Mouse (Mus musculus) embryo, embryonic 9.5 days (tissue): ENCODE results near the gene Prkar1b.
A peak's percentile ranks its signal among the peaks of the same experiment; 100 is the strongest.

Source experiments
- DNase-seq: peaks from one replicate; pipeline ENCODE4 v3.0.0-alpha.2; 2017; ENCODE audit errors: extremely low spot score

The Prkar1b gene

GRCm38 (mm10) chr5:138997936-138998580 lies 151.7 kb downstream of the Prkar1b start:
- no peak for DNase-seq

GRCm38 (mm10) chr5:138997171-138997788 lies 152.5 kb downstream of the Prkar1b start, which contains the start of gene Pdgfa:
Gene Pdgfa (minus strand): TSS chr5:138997370.
- DNase-seq: peak; percentile 62

GRCm38 (mm10) chr5:138996322-138997073 lies 153.3 kb downstream of the Prkar1b start:
- DNase-seq: peak; percentile 60

- DNase-seq: peak; percentile 77
Observed at GRCm38 (mm10) chr5:138995721-138996311, 154.0 kb downstream of the Prkar1b start.

- DNase-seq: peak; percentile 84
Observed at GRCm38 (mm10) chr5:138994786-138995720, 154.7 kb downstream of the Prkar1b start.

DNA sequence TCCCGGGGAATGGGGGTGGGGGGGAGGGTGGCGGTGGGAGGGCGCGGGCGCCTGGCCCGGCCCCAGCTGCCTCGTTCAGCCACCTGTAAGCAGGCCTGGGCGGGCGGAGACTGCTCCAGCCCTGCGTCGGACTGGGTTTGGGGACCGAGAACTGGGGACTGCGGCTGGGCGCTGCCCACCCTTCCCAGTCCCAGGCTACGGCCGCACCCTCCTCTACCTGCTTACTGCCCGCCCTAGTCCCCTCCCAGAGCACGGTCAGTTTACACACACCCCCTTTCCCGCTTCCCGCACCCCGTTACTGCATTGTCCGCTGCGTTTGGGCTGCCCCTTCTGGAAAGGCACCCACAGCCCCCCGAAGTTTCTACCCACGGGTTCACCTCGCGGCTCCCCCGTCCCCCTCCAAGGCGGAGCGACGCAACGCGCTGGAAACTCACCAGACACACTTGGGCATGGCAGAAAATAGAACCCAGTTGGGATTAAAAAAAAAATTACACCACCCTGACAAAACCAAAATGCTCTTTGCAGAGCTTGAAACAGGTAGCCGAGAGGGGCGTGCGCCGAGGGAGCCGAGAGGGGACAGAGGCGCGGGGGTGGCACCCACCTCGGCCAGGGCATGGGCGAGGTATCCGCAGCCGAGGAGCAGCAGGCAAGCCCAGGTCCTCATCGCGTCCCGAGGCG lies 155.6 kb downstream of the Prkar1b start:
- DNase-seq: no peak

GRCm38 (mm10) chr5:138993371-138994107 lies 156.3 kb downstream of the Prkar1b start:
- peak; percentile 62 for DNase-seq

DNA sequence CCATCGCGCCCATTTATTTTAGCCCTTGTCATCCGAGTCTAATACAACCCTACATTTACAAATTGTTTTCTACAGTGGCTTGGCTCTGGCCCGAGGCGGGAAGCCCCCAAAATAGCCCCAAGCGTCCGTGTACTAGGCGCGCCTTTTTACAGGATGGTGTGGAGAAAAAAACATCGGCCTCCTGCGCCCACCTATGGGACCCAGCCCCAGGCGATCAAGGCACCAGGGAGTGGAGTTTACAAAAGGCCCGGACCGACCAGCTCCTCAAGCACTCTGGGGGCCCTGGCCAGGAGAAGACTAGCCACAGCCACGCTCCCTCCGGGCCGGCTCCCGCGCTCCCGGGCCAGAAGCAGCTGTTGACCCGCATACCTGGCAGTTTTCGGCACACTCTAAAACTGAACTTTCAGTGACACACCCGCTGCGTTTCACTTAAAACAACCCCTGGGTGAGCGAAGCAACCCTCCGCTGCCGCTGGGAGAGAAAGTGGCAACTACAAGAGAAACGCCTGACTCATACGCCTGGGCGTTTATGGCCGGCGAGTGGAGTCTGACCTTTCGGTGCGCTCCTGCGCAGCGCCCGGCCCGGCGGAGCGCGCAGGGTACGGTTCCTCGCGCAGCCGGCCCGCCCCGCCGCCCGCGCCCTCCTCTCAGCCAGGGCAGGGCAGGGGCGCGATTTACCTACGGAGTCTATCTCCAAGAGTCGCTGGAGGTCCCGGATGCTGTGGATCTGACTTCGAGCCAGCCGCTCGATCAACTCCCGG lies 157.0 kb downstream of the Prkar1b start:
- peak; percentile 54 for DNase-seq

DNA sequence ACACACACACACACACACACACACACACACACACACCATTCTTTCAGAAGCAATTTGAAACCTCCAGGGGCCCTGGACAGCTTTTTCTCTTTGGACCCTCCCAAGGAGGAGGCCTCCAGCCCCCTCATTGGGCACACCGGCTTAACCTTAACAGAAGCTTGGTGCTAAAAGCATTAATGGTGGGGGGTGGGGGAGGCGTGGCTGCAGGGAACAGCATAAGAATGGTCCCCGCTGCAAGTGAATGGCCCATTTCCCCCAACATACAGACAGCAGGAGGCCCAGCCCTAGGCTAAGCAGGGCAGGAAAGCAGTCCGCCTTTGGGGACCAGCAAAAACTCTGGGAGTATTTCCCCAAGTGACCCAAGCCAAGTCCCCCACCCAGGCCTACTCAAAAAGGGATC lies 158.1 kb downstream of the Prkar1b start:
- DNase-seq: no peak

DNA sequence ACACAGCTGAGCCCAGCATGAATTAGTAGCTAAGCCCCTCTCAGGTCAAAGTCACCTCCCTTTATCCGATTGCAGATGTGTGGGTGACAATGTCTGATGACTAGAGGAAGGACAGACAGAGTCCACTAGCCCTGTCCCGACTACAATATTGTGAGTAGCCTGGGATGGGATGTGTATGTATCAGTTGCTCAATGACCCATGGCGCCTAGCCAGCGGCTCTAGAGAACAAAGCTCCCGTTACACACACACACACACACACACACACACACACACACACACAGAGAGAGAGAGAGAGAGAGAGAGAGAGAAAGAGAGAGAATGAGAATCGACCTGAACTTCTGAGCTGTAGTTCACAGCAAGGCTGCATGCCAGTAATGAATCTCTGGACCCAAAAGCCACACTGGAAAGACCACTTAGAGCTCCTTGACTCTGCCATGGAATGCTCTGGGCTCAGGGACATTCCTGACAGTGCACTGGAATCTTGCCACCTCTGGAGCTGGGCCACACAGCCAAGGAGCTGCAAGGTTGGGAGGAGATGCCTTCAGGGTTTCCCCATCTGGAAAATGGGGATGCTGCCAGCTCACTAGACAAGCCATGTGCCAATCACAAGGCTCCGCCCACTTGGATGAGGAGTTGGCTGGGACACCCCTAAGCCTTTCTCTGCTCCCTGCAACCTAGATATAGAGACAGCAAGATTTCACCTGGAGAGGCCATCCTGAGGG lies 159.0 kb downstream of the Prkar1b start:
- DNase-seq: no peak

- DNase-seq: no peak
Observed at GRCm38 (mm10) chr5:138989567-138989966, 160.2 kb downstream of the Prkar1b start.

GRCm38 (mm10) chr5:138988764-138989163 lies 161.0 kb downstream of the Prkar1b start:
- DNase-seq: no peak

DNA sequence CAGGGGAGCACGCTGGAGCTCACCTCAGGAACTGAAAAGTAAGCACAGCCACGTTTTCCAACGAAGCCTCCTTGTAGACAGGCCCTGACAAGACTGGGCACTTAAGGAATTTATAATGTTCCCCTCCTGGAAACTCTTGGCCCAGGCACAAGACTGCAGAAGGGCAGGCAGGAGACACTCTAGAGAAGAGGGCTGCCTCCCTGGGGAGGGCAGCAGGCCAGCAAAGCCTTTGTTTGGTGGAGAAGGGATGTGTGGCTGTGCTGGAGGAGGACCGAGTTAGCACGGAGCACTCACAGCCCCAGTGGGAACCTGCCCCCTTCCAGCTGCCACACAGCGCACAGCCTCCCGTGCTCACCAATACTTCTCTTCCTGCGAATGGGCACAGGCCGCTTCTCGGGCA lies 161.8 kb downstream of the Prkar1b start:
- DNase-seq: no peak

DNA sequence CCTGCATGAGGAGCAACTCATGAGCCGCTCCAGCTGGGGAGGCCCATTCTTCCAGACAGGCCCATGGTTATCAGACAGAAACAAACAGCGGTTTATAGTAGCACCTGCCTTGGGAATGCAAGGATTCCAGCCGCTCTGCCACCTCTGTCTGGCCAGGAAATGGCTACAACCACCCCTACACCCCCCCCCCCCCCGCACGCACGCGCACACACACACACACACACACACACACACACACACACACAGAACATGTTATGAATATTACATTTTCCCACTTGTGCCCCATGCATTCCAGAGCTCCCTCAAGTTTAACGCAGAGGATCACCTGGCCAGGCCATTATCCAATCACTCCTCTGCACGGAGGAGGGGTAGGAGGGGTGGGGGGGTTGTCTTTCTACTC lies 167.9 kb downstream of the Prkar1b start:
- no peak for DNase-seq

GRCm38 (mm10) chr5:138980608-138981007 lies 169.2 kb downstream of the Prkar1b start:
- DNase-seq: no peak

GRCm38 (mm10) chr5:138979840-138980239 lies 170.0 kb downstream of the Prkar1b start:
- no peak for DNase-seq

GRCm38 (mm10) chr5:138977759-138978158 lies 172.0 kb downstream of the Prkar1b start:
- DNase-seq: no peak

DNA sequence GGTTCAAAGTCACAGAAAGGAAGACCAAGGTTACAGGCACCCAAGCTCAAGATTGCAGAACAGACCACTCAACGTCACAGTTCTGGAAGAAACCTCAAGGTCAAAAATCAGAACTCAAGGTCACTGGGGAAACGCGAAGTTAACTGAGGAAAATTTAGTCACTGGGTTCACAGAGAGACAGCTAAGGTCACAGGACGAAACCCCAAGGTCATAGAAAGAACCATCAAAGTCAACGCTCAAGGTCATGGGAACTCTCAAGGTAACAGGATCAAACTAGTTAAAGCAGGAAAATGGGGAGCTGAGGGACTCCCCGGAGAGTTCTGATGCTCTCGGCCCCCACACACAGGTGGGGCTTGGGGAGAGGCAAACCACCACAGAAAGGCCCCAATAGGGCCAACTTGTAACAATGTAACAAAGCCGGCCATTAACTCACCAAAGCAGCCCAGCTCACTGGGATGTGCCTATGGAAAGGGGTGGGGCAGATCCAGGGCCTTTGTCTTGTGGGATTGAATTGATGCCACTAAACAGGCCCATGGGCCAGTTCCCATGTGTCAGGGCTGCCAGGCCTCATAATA lies 174.8 kb downstream of the Prkar1b start:
- DNase-seq: no peak
